Mouse (Mus musculus): Measurements from ENCODE around the gene Mad1l1.

DNA sequence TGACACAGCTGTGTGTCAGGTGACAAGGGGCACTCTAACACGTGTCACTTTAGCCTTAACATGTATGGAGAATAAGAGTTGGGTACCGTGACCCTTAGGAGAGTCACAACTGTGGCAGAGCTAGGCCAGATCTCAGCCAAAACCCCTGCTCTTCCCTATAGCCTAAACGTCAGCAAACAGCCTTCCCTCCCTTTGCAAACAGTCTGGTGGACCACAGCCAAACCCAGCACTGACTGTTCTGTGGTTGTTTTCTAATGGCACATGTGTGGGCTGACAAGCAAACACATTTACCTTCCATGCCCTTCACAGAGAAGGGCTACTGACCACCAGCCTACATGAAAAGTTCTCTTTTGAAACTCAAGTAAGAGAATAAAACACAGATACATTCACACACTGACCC lies 116.9 kb downstream of the Mad1l1 start:
- no peak for TF ChIP-seq POLR2AphosphoS2 (IDR thresholded peaks at IDR 0.05; ENCODE audit: low read length)
- no peak for TF ChIP-seq MEF2A (IDR thresholded peaks at IDR 0.05; ENCODE audit: extremely low read depth, insufficient replicate concordance, low read depth, low read length, poor library complexity, severe bottlenecking)
- TF ChIP-seq NRF1 (IDR thresholded peaks at IDR 0.05; ENCODE audit: insufficient read depth, low read depth, low read length, poor library complexity, severe bottlenecking) = no peak
- TF ChIP-seq GATA1 (IDR thresholded peaks at IDR 0.05; ENCODE audit: low read depth, low read length) = no peak
- TF ChIP-seq SMC3 (IDR thresholded peaks at IDR 0.05; ENCODE audit: low read depth, low read length) = no peak
- no peak for TF ChIP-seq CTCF (IDR thresholded peaks at IDR 0.05 in 2 of 3, conservative IDR thresholded peaks at IDR 0.05 in 1 of 3; ENCODE audit: control insufficient read depth in 1 of 3, insufficient read depth in 1 of 3, low read depth in 2 of 3, low read length in 3 of 3, poor library complexity in 1 of 3, severe bottlenecking in 1 of 3)
- no peak for TF ChIP-seq EP300 (IDR thresholded peaks at IDR 0.05; ENCODE audit: low read depth in 1 of 2, low read length in 2 of 2)
- TF ChIP-seq KAT2A (conservative IDR thresholded peaks at IDR 0.05; ENCODE audit: low read depth, low read length) = no peak
- no peak for TF ChIP-seq ELF1 (IDR thresholded peaks at IDR 0.05; ENCODE audit: low read depth, low read length)
- TF ChIP-seq POLR2A (IDR thresholded peaks at IDR 0.05; ENCODE audit: control insufficient read depth in 1 of 2, insufficient read depth in 1 of 2, low read depth in 1 of 2, low read length in 2 of 2, poor library complexity in 1 of 2) = no peak
- TF ChIP-seq GABPA (IDR thresholded peaks at IDR 0.05; ENCODE audit: low read depth, low read length) = no peak

All from MEL (cell line).